Mouse (Mus musculus) kidney, adult 8-10 months (tissue): ENCODE measurements around the gene Ola1.

Experiments used
- DNase-seq, 2 experiments: peaks; one replicate each; pipeline ENCODE4 v3.0.0; 2022

Gene Ola1

GRCm38 (mm10) chr2:73060259-73060585 is 158.5 kb downstream of the Ola1 start:
- DNase-seq = no peak

- DNase-seq = peak in 1 of 2 experiments; percentile 52
Observed at GRCm38 (mm10) chr2:73059550-73060258, 159.0 kb downstream of the Ola1 start.

- DNase-seq = no peak
Observed at GRCm38 (mm10) chr2:73058344-73058743, 160.4 kb downstream of the Ola1 start.

GRCm38 (mm10) chr2:73057589-73057988 is 161.1 kb downstream of the Ola1 start:
- no peak for DNase-seq

GRCm38 (mm10) chr2:73056090-73056956 is 162.4 kb downstream of the Ola1 start:
- no peak for DNase-seq

- DNase-seq = no peak
Observed at GRCm38 (mm10) chr2:73053791-73054490, 164.8 kb downstream of the Ola1 start.

GRCm38 (mm10) chr2:73050401-73050800 is 168.3 kb downstream of the Ola1 start:
- no peak for DNase-seq

- no peak for DNase-seq
Observed at GRCm38 (mm10) chr2:73049977-73050376, 168.7 kb downstream of the Ola1 start.

GRCm38 (mm10) chr2:73049001-73049684 is 169.6 kb downstream of the Ola1 start:
- DNase-seq = no peak

GRCm38 (mm10) chr2:73047061-73047741 is 171.5 kb downstream of the Ola1 start:
- DNase-seq = peak; percentile 11 to 15

- peak in 1 of 2 experiments; percentile 18 for DNase-seq
Observed at GRCm38 (mm10) chr2:73046576-73046975, 172.1 kb downstream of the Ola1 start.

GRCm38 (mm10) chr2:73045505-73045904 is 173.2 kb downstream of the Ola1 start:
- DNase-seq = no peak
